8 mouse cellular contexts compared by ENCODE assay signal in the genomic region with DNA sequence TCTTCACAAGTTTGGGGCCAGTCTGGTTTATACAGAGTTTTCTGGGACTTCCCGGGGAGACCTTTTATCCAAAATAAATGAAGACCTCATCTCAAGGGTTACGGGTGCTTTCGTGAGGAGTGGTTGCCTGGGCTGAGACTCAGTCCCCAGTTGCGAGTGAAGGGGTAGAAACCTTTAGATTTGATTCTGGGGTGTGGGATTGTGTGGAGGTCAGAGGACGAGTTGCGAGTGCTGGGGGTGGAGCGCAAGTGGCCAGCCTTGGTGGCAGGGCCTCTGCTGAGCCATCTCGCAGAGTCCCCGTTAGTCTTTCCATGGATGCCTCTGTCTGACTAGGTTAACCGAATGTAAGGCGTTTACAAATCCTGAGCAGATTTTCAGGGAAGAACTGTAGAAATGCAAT. TPM values are rescaled to one million over a fixed set of nuclear protein-coding genes. Genes with fewer than 3 reads are reported as not detected.
DNase-seq lines count a peak whose midpoint lies in the region; ATAC-seq and TF ChIP-seq lines count a peak whose summit lies in the region.

No protein-coding gene starts in this region.

- ATAC-seq in cerebellum, adult (ENCODE audit: insufficient number of reproducible peaks, low FRiP score, low TSS enrichment) = peak; percentile 10; the same call in 1 of the 2 replicates
- peak; percentile 29 to 33; a peak in 1 of 4 replicates for ATAC-seq in hematopoietic stem cell, adult 5-6 weeks (replicated peaks in 1 of 2; ENCODE audit: insufficient read depth in 1 of 2, low FRiP score in 2 of 2, low TSS enrichment in 1 of 2, low read depth in 1 of 2, poor library complexity in 2 of 2, severe bottlenecking in 2 of 2)
- ATAC-seq in limb, embryonic 14.5 days (ENCODE audit: low FRiP score, low read depth) = no peak

- H3K36me3 ChIP-seq in thymus, adult 2 months (ENCODE audit: control insufficient read depth, insufficient read depth, low read length) = no peaks in the 10 kb centered on the region
- H3K36me3 ChIP-seq in limb, embryonic 14.5 days (ENCODE audit: control insufficient read depth, insufficient read depth, low read length) = no peaks in the 10 kb centered on the region
- H3K36me3 ChIP-seq in myocyte (ENCODE audit: control insufficient read depth, insufficient read depth) = no peaks in the 10 kb centered on the region

- peaks cover 7% of the 10 kb centered on the region; the same call in 1 of the 2 replicates for H3K4me1 ChIP-seq in thymus, adult 2 months (replicated peaks; ENCODE audit: control insufficient read depth, insufficient read depth, low read length)
- H3K4me1 ChIP-seq in limb, embryonic 14.5 days (ENCODE audit: control insufficient read depth, insufficient read depth, low read length) = peaks cover 24% of the 10 kb centered on the region

- TF ChIP-seq POLR2A in thymus, adult 2 months (IDR thresholded peaks at IDR 0.05; ENCODE audit: control insufficient read depth, extremely low read depth, insufficient read depth, low read length, poor library complexity) = no peak
- no peak for TF ChIP-seq POLR2A in limb, embryonic 14.5 days (IDR thresholded peaks at IDR 0.05; ENCODE audit: borderline replicate concordance, extremely low read depth, insufficient read depth, insufficient read length)
- TF ChIP-seq POLR2A in myocyte (IDR thresholded peaks at IDR 0.05; ENCODE audit: insufficient read length, low read depth) = no peak

- peak overlapping the region; percentile 85 for H3K4me2 ChIP-seq in limb, embryonic 14.5 days (replicated peaks; ENCODE audit: low read depth, low read length, severe bottlenecking)
- H3K4me2 ChIP-seq in myocyte (ENCODE audit: low read depth) = peak overlapping the region; percentile 92

- H3K79me2 ChIP-seq in myocyte (ENCODE audit: control insufficient read depth, insufficient read depth) = peaks cover 38% of the 10 kb centered on the region

- H3K9ac ChIP-seq in limb, embryonic 14.5 days (ENCODE audit: low read depth, low read length, severe bottlenecking) = peak overlapping the region; percentile 100

- peak overlapping the region; percentile 78 for H3K4me3 ChIP-seq in thymus, adult 2 months (ENCODE audit: control insufficient read depth, insufficient read depth, low read length)
- H3K4me3 ChIP-seq in limb, embryonic 14.5 days (replicated peaks; ENCODE audit: low read length) = peak overlapping the region; percentile 89
- peak overlapping the region; percentile 45 for H3K4me3 ChIP-seq in myocyte

- DNase-seq in cerebellum, adult 11 months = no peak
- DNase-seq in thymus, adult 2 months = peak; percentile 22
- DNase-seq in thymus, adult 18-20 months = no peak
- DNase-seq in limb, embryonic 14.5 days (ENCODE audit: low spot score) = no peak
- no peak for DNase-seq in spleen, postnatal 36 days (ENCODE audit: low spot score in 2 of 2)

- WGBS in thymus, adult 2 months = 15% methylated on average over 11 of the region's 11 CpGs
- 3% methylated on average over 11 of the region's 11 CpGs for WGBS in limb, embryonic 14.5 days

- H3ac ChIP-seq in myocyte (ENCODE audit: control insufficient read depth, insufficient read length) = peak overlapping the region; percentile 98

- H3K27me3 ChIP-seq in thymus, adult 2 months (ENCODE audit: control insufficient read depth, insufficient read depth, low read length) = no peaks in the 10 kb centered on the region
- no peaks in the 10 kb centered on the region for H3K27me3 ChIP-seq in limb, embryonic 14.5 days (ENCODE audit: control insufficient read depth, insufficient read depth, low read length)
- H3K27me3 ChIP-seq in myocyte (ENCODE audit: control insufficient read depth, insufficient read depth, insufficient read length) = no peaks in the 10 kb centered on the region

- H3K9me3 ChIP-seq in limb, embryonic 14.5 days (ENCODE audit: control insufficient read depth, low read length) = no peaks in the 10 kb centered on the region

- TF ChIP-seq CTCF in thymus, adult 2 months (IDR thresholded peaks at IDR 0.05; ENCODE audit: borderline replicate concordance, control insufficient read depth, extremely low read depth, insufficient read depth, low read length, poor library complexity) = no peak

- no peak overlapping the region for H3K27ac ChIP-seq in thymus, adult 2 months (ENCODE audit: control insufficient read depth, insufficient read depth, low read length)
- H3K27ac ChIP-seq in limb, embryonic 14.5 days (replicated peaks; ENCODE audit: low read depth, low read length) = peak overlapping the region; percentile 97; the same call in 1 of the 2 replicates

TF ChIP-seq in myocyte, 11 proteins besides CTCF, POLR2A, EP300 and RAD21:
- TF ChIP-seq MAX (IDR thresholded peaks at IDR 0.05; ENCODE audit: low read depth) (no peak), USF1 (IDR thresholded peaks at IDR 0.05; ENCODE audit: low read depth) (no peak), TCF3 (IDR thresholded peaks at IDR 0.05; ENCODE audit: insufficient read length, low read depth) (no peak), MYOD1 (IDR thresholded peaks at IDR 0.05; ENCODE audit: control insufficient read depth in 1 of 3, insufficient read length in 2 of 3, low read depth in 2 of 3) (no peak), E2F4 (IDR thresholded peaks at IDR 0.05; ENCODE audit: insufficient read depth) (no peak), CEBPB (IDR thresholded peaks at IDR 0.05; ENCODE audit: insufficient read depth, poor library complexity, severe bottlenecking) (no peak), REST (IDR thresholded peaks at IDR 0.05; ENCODE audit: insufficient read depth, insufficient read length) (no peak), TCF12 (IDR thresholded peaks at IDR 0.05; ENCODE audit: insufficient read depth, poor library complexity, severe bottlenecking) (no peak), MYOG (IDR thresholded peaks at IDR 0.05; ENCODE audit: control insufficient read depth in 1 of 3, insufficient read depth in 1 of 3, insufficient read length in 2 of 3, low read depth in 2 of 3) (no peak), SRF (IDR thresholded peaks at IDR 0.05; ENCODE audit: control insufficient read depth, insufficient read length, low read depth) (no peak), POLR2AphosphoS2 (IDR thresholded peaks at IDR 0.05; ENCODE audit: insufficient read length, low read depth) (no peak)
TF ChIP-seq in myocyte: peak in this region for 0.

RNA-seq across cellular contexts. Expression of a gene that starts 0.8 kb away (rescaled TPM):
- polyA plus RNA-seq in thymus, adult 2 months (2012; rRNA removed) = 32.6 and 35.7 TPM in 2 replicates
- total RNA-seq in hematopoietic stem cell, adult 5-6 weeks (2017) = 32.5 and 48.3 TPM in 2 replicates
- 36.5 and 42.3 TPM in 2 replicates for polyA plus RNA-seq in limb, embryonic 14.5 days (2012; rRNA removed)
- 46.1 and 51.9 TPM in 2 replicates for polyA plus RNA-seq in limb, embryonic 14.5 days (2014; fragmentation: Nextera tagmentation; extraction: Ambion mirVana)
- 12.0 TPM for polyA plus RNA-seq in myocyte (2012; fragmentation: generic; extraction: Trizol)

RNA-seq across cellular contexts. Expression of a gene that starts 1.0 kb away (rescaled TPM):
- 1.8 and 2.2 TPM in 2 replicates for polyA plus RNA-seq in thymus, adult 2 months (2012; rRNA removed)
- total RNA-seq in hematopoietic stem cell, adult 5-6 weeks (2017) = not detected in 2 replicates
- 2.9 and 3.5 TPM in 2 replicates for polyA plus RNA-seq in limb, embryonic 14.5 days (2012; rRNA removed)
- 4.5 and 5.3 TPM in 2 replicates for polyA plus RNA-seq in limb, embryonic 14.5 days (2014; fragmentation: Nextera tagmentation; extraction: Ambion mirVana)
- polyA plus RNA-seq in myocyte (2012; fragmentation: generic; extraction: Trizol) = 1.2 TPM
